Mouse (Mus musculus): Measurements from ENCODE around the gene Nudt13.
A peak's percentile ranks its signal among the peaks of the same experiment; 100 is the strongest.

The Nudt13 gene

DNA sequence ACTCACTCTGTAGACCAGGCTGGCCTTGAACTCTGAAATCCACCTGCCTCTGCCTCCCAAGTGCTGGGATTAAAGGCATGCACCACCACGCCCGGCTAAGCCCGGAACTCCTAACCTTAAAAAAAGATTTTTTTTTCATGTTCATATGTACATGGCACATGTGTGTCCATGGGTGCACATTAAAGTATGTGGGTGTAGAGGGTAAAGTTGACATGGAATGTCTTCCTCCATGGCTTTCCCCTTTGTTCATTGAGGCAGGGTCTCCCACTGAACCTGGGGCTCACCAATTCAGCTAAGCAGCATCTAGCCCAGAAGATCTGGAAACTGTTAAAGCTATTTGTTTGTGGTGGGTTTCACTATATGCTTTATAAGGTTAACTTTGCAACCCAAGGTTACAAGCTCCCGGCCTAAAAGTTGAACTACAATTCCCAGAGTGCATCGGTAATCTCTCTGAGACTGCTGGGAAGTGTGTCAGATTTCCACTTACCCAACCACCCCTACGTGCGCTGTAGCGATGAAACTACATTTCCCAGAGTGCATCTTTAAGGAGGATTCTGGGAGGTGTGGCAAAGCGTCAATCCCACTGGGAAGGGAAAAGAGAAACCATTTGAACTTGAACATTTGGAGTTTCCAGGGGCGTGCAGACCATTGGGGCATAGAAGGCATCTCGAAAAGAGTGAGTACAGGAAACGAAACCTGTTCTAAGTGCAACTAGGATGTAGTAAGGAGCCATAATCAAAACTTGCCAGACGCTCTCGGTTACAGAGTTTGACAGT lies at the start of gene Nudt13:
Nudt13 (plus strand) TSS at position 581 of the 776 bp plus-strand sequence.
- peak; percentile 88 to 90 for DNase-seq

DNA sequence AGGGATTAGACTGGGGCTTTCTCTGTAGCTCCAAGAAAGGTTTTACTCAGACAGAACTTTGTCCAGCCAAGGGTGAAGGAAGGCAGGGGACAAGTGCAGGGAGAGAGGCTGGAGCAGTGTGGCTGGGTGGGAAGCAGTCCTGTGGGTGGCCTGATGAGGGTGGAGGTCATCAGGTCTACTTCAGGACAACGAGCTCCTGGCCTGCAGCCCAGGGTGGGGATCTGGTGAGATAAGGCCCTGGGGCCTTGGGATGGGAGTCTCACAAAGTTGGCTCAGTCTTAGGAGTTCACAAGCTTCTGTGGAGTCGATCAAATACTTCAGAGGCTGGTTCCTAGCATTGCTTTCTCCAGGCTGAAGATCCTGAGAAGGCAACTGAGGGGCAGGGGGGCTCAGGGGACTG lies 49.2 kb upstream of the Nudt13 start:
- no peak for DNase-seq

DNA sequence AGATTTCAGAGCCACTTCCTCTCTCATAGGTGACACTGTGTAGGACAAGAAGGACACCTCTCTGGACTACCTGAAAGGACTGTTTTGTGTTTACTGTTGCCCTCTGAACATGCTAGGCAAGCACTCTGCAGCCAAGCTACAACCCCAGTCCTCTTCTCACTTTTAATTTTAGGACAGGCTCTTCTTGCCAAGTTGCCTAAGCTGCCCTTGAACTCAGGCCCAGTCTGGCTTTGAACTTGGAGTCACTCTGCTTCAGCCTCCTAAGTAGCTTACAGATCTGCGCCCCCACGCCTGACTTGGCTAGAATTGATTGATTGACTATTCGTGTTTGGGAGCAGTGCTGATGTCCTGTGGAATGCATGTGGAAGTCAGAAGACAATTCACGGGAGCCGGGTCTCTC lies 48.6 kb upstream of the Nudt13 start:
- DNase-seq = no peak

DNA sequence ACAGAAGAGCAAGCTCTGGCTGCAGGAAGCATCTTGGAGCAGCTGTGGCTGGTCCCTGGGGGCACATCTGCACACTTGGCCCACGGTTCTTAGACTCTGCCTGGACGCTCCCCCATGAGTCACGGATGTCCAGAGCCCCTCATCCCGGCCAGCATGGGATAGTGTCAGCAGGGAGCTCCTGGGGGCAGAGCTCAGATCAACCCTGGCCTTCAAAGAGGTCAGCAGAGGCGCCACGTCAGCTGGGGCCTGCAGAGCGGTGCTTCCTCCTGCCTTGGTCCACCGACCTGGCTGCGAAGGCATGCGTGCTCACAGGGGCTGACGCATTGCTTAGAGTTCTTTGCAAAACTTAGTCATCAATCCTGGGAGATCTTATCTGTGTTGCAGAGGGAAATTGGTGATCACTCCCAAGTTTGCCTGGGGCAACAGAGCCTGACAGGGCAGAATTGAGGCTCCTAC lies 47.7 kb upstream of the Nudt13 start:
- no peak for DNase-seq

- DNase-seq = no peak
Observed at GRCm38 (mm10) chr14:20248001-20248400, 46.5 kb upstream of the Nudt13 start.

- peak; percentile 71 to 76 for DNase-seq
Observed at GRCm38 (mm10) chr14:20250237-20251171, 44.0 kb upstream of the Nudt13 start.

- peak; percentile 90 to 93 for DNase-seq
Observed at GRCm38 (mm10) chr14:20258185-20259113, 36.0 kb upstream of the Nudt13 start.

DNA sequence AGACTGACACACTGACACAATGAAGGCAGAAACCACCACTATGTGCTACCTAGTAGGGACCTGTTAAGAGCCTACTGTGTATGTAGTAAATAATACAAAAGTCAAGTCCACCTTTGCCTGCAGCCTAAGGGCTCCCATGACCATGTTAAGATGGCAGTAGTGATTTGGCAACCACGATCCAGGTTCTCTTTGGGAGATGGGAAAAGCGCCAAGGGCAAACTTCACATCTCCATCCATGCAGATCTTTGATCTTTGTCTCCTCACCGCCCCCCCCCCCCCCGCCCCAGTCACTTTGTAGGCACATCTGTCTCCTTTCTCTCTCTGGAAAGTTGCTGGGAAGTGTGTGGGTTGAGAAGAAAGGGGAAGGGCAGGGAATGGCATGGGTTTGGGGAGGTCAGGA lies 32.2 kb upstream of the Nudt13 start:
- DNase-seq = no peak

DNA sequence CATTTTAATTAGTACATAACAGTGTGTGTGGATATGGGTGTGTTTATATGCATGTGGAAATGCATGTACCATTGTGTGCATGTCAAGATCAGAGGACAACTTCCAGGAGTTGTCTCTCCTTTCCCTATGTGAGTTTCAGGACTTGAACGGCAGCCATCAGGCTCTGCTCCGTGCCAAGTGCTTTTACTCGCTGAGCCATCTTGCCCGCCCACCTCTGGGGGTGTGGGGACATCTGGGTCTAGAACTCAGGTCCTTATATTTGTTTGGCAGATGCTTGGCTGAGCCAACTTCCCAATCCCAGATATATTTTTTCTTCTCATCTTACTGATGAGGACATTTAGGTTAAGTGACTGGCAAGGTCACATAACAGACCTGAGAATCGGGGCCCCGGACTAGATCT lies 26.1 kb upstream of the Nudt13 start:
- DNase-seq = peak; percentile 62 to 77

DNA sequence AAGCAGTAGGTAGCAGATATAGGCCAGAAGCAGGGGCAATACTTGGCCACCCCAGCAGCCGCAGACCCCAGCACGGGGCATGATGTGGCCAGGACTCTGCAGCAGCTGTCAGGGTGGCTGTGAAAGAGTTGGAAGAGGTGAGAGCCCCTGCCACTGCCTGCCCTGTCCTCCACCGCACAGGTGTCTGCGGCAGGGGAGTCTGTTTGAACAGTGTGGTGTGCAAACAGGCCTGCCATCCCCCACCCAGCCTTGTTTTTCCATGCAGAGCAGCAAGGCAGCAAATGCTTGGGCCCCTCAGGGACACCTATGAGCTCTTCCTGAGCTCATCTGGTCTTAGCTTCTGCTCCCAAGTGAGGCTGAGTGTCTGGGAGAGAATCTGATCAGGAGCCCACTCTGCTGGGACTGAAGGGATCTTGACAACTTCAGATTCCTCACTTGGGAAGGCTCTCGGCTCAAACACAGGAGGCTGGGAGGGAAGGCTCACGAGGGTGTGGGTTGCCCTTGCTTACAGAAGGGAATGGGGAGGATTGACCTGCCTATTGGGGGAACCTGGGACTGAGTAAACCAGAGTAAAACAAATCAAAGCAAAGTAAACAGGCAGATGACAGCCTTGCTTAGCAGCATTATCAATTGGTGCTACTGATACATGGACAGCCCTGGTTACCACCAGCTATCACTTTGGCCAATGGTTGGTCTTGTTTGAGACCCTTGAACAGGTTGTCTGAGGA lies 25.3 kb upstream of the Nudt13 start, which contains the start of gene Kcnk16:
Kcnk16 (minus strand) TSS at position 118 of the 728 bp plus-strand sequence.
- no peak for DNase-seq

- DNase-seq = no peak
Observed at GRCm38 (mm10) chr14:20291391-20291790, 3.1 kb upstream of the Nudt13 start.

DNA sequence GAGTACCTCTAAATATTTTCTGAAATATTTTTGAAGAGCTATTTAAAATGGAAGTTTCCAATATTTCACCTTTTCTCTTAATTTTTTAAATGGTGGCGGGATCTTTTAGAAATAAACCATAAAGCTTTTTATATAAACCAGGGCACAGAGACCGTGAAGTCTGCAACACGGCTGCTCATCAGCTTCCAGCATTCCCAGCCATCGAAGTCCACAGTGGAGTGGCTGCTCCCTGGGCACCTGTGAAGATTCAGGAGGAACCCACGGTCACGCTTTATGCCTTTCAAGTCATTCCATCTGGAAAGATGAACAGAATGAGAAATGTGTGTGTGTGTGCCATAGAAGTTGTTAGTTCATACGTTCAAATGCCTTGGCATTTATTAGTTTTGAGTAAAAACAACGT lies 450 bp downstream of the Nudt13 start:
- peak; percentile 15 to 23 for DNase-seq

GRCm38 (mm10) chr14:20297616-20298015 lies 3.1 kb downstream of the Nudt13 start:
- no peak for DNase-seq

DNA sequence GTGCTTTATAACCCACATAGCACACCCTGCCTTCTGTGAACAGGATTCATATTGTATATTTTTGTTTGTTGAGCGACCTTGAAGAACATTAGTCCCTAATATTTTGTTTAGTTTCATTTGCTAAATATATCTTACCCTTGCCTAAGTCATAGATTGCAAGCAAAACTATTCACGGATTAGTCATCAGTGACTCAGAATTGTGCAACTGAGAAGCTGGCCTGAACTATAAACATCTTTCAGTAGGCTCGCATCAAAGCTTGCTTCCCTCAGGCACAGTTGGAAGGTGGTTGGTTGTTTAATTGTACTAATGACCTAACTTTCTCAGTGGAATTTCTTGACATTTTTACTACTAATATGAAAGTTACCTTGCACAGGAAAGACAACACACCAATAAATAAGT lies 3.6 kb downstream of the Nudt13 start:
- DNase-seq = no peak

DNA sequence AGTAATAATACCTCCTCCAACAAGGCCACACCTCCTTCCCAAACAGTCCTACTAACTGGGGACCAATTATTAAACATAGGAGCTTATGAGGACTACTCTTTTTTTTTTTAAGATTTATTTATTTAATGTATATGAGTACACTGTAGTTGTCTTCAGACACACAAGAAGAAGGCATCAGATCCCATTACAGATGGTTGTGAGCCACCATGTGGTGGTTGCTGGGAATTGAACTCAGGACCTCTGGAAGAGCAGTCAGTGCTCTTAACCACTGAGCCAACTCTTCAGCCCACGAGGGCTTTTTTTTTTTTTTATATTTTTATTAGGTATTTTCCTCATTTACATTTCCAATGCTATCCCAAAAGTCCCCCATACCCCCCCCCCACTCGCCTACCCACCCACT lies 10.6 kb downstream of the Nudt13 start:
- peak; percentile 16 to 17 for DNase-seq

DNA sequence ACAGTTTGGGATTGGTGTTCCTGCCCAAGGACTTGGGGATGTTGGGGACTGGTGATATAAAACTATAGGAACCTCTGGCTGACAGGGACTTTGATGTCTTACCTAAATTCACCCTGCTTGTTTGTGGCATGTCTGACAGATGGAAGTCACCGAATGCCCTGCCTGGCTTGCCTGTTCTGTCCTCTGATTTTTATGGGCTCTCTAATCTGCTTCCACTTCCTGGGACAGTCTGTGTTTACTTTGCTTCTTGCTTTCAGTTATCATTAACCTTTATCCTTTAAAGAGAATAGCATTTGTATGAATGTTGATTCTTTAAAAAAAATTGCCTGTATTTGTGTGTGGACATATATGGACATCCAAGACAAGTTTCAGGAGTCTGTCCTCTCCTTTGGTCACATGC lies 20.6 kb downstream of the Nudt13 start:
- DNase-seq = no peak

- DNase-seq = peak; percentile 59 to 66
Observed at GRCm38 (mm10) chr14:20319420-20319819, 24.9 kb downstream of the Nudt13 start.

GRCm38 (mm10) chr14:20324196-20324595 lies 29.7 kb downstream of the Nudt13 start:
- DNase-seq = no peak

GRCm38 (mm10) chr14:20328474-20328873 lies 34.0 kb downstream of the Nudt13 start:
- peak in 1 of 2 experiments; percentile 19 for DNase-seq

DNA sequence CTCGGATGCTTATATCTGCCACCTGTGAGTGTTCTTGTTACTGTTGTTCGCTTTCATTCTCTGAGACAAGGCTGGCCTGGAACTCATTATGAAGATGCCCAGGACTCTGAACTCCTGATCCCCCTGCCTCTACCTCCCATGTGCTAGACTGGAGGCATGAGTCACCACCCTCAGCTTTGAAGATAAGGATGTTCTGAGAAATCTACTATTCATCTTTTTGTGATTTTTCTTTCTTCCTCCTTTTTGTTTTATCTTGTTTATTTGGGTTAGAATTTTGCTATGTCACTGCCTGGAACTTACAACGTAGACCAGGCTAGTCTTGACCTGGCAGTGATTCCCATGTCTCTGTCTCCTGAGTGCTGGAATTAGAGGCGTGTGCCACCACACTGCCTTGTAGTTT lies 36.8 kb downstream of the Nudt13 start:
- no peak for DNase-seq

DNA sequence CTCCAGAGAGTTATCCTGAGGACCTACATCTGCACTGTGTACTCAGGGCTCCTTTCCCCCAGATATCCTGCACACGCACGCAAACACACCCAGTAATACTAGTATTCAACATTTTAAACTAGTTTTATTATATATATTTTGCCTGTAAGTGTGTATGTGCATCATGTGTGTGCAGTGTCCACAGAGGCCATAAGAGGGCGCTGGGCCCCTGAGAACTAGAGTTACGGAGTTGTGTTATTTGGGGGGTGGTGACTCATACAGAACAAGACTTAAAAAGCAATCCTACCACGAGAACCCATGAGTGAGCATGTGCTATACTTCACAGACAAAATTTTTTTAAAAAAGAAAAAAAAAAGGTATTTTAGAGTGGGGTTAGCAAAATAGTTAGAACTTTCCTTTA lies 44.9 kb downstream of the Nudt13 start:
- no peak for DNase-seq

- peak; percentile 27 to 31 for DNase-seq
Observed at GRCm38 (mm10) chr14:20340149-20340548, 45.7 kb downstream of the Nudt13 start.
